Mouse (Mus musculus) stomach, embryonic 14.5 days (tissue): ENCODE results near the gene Smg1. TPM values are rescaled to one million over a fixed set of nuclear protein-coding genes. Genes with fewer than 3 reads are reported as not detected.

Experiments used
- ATAC-seq: fragments of 200-750 bp; cut with Nextera tagmentation; 2 replicates; pipeline ENCODE4 v1.8.0; 2017; ENCODE audit warnings: low read depth, moderate TSS enrichment; ENCODE audit not compliant: insufficient number of reproducible peaks, insufficient read depth, low FRiP score
- H3K27ac ChIP-seq: fragments of 300-500 bp; sonication (generic); 2 replicates; pipeline ENCODE4 v1.5.1; 2014; ENCODE audit warnings: mild to moderate bottlenecking, low read length, moderate library complexity, mixed read lengths
- H3K27me3 ChIP-seq: fragments of 300-500 bp; sonication (generic); 2 replicates; pipeline ENCODE4 v1.6.1; 2014; ENCODE audit warnings: low read length, control low read depth, mixed read lengths; ENCODE audit not compliant: control insufficient read depth, insufficient read depth
- H3K36me3 ChIP-seq: fragments of 300-500 bp; sonication (generic); 2 replicates; pipeline ENCODE4 v1.6.1; 2014; ENCODE audit warnings: mild to moderate bottlenecking, control low read depth, low read length, moderate library complexity, mixed read lengths; ENCODE audit not compliant: control insufficient read depth, insufficient read depth
- H3K4me1 ChIP-seq: fragments of 300-500 bp; sonication (generic); 2 replicates; pipeline ENCODE4 v1.6.1; 2014; ENCODE audit warnings: low read length, control low read depth, mixed read lengths; ENCODE audit not compliant: control insufficient read depth, insufficient read depth
- H3K4me2 ChIP-seq: fragments of 300-500 bp; sonication (generic); replicated peaks from 2 replicates; pipeline ENCODE4 v1.6.1; 2014; ENCODE audit warnings: low read depth, low read length, control low read depth
- H3K4me3 ChIP-seq: fragments of 300-500 bp; sonication (generic); 2 replicates; pipeline ENCODE4 v1.5.1; 2014; ENCODE audit warnings: low read depth, low read length, control low read depth
- H3K9ac ChIP-seq: fragments of 300-500 bp; sonication (generic); replicated peaks from 2 replicates; pipeline ENCODE4 v1.6.1; 2014; ENCODE audit warnings: low read depth, mild to moderate bottlenecking, control low read depth, low read length, moderate library complexity, mixed read lengths
- H3K9me3 ChIP-seq: fragments of 300-500 bp; sonication (generic); 2 replicates; pipeline ENCODE4 v1.6.1; 2016; ENCODE audit warnings: low read depth, low read length, control low read depth; ENCODE audit not compliant: control insufficient read depth
- WGBS: fragments of 180-500 bp; shearing (Covaris S2); extraction: QIAGEN DNeasy Blood & Tissue Kit; methylation state at CpG from one replicate; pipeline ENCODE4 v1.1.7; 2014; 5-methylcytosine and 5-hydroxymethylcytosine counted together
- polyA plus RNA-seq: library from polyadenylated mRNA; unstranded; fragments of >200 nt; fragmentation: Nextera tagmentation; extraction: Ambion mirVana; gene quantifications from 2 replicates; pipeline ENCODE4 v1.2.1, GENCODE M21; 2014

The Smg1 gene
- polyA plus RNA-seq, 1 experiment from 2014 or later: 41.6 TPM

GRCm38 (mm10) chr7:118274169-118274568 lies 30.7 kb upstream of the Smg1 start:
- no peak for ATAC-seq
- H3K36me3 ChIP-seq: no peaks in the 10 kb centered on the region
- H3K4me2 ChIP-seq: no peak overlapping the region
- H3K27ac ChIP-seq: no peak overlapping the region
- no peaks in the 10 kb centered on the region for H3K4me1 ChIP-seq
- WGBS: 75% methylated on average over 7 of the region's 7 CpGs
- no peak overlapping the region for H3K4me3 ChIP-seq
- no peaks in the 10 kb centered on the region for H3K9me3 ChIP-seq
- H3K27me3 ChIP-seq: no peaks in the 10 kb centered on the region
- no peak overlapping the region for H3K9ac ChIP-seq

DNA sequence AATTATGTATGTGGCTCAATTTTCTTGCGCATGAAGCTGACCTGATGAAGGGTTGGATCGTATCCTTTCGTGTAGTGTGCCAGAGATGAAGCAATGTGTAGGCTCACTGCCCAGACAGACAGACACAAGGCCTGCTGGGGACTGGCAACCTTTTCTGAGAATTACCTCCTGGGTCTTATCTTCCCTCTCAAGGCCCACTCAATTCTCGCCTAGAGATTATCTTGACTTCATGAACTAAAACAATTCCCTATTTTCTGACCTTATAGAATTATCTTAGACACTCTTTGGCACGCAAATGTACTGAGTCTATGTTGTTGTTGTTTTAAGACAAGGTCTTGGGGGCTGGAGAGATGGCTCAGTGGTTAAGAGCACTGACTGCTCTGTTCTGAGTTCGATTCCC lies 22.6 kb upstream of the Smg1 start:
- Histone ChIP-seq H3K4me3 (no peak overlapping the region), H3K4me1 (no peaks in the 10 kb centered on the region), H3K9me3 (no peaks in the 10 kb centered on the region), H3K36me3 (no peaks in the 10 kb centered on the region), H3K9ac (no peak overlapping the region), H3K27ac (no peak overlapping the region), H3K27me3 (no peaks in the 10 kb centered on the region), H3K4me2 (no peak overlapping the region)
- 92% methylated on average over 6 of the region's 6 CpGs for WGBS
- ATAC-seq: no peak

DNA sequence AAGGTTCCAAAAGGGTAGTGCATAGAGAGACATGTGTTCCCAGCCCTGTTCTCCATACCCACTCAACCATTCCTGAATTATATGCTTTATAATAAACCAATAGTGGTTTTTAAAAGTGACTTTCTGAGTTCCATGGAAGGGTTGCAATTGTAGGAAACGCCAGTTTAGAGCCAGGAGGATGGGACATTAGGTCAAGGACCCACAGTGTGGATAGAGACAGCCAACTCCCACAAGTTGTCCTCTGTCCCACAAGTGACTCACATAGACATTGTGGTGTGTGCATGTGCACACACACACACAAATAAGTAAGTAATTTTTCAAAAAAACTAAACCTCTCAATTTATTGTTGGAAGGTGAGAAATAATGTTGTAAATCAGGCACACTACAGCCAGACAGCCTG lies 20.1 kb upstream of the Smg1 start:
- WGBS: 76% methylated on average over 1 of the region's 1 CpGs
- Histone ChIP-seq H3K9ac (no peak overlapping the region), H3K9me3 (no peaks in the 10 kb centered on the region), H3K36me3 (no peaks in the 10 kb centered on the region), H3K27me3 (no peaks in the 10 kb centered on the region), H3K27ac (no peak overlapping the region), H3K4me1 (no peaks in the 10 kb centered on the region), H3K4me3 (no peak overlapping the region), H3K4me2 (no peak overlapping the region)
- no peak for ATAC-seq

DNA sequence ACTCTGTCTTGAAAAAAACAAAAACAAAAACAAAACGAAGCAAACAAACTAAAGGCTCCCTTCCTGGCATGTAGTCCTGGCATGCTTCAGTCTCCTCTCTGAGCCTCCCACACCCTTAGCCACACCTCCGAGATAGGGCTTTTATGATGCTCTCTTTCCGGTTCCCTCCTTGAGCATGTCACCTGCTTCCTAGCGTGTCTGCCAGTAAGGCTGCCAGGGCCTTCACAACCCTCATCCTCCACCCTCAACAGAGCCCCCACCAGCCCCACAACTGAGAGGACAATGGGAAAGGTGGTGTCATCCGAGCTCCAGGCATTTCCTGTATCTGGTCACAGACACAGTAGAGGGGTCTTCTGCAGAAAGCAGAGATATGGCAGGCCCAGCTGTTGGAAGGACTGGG lies 18.9 kb upstream of the Smg1 start:
- WGBS: 64% methylated on average over 5 of the region's 5 CpGs
- no peak for ATAC-seq
- no peaks in the 10 kb centered on the region for H3K27me3 ChIP-seq
- no peaks in the 10 kb centered on the region for H3K4me1 ChIP-seq
- H3K36me3 ChIP-seq: no peaks in the 10 kb centered on the region
- H3K9me3 ChIP-seq: no peaks in the 10 kb centered on the region
- H3K4me3 ChIP-seq: no peak overlapping the region
- H3K27ac ChIP-seq: no peak overlapping the region
- H3K9ac ChIP-seq: no peak overlapping the region
- no peak overlapping the region for H3K4me2 ChIP-seq

DNA sequence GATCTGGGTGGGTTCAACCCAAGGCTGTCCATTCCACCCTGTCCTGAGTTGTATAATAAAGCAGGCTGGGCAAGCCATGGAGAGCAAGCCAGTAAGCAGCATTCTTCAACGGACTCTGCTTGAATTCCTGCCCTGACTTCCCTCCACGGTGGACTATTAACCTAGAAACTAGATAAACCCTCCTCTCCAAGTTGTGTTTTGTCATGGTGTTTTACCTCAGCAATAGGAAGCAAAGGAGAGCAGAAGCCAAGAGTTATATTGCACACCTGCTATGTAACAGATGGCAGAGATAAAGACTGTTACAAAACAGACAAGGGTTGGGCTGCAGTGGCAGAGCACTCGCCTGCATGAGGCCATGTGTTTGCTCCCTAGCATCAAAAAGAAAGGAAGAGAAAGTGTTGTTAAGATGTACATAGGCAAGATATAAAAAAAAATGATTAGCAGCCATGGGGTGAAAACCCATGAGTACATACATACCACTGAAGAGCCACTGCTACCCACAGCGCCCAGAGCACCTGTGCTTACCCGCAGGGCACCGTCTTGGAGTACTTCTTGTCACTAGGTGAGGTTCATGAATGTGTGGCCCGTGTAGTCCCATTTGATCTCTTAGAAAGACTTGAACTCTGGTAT lies 16.3 kb upstream of the Smg1 start:
- Histone ChIP-seq H3K36me3 (no peaks in the 10 kb centered on the region), H3K4me1 (no peaks in the 10 kb centered on the region), H3K27me3 (no peaks in the 10 kb centered on the region), H3K4me2 (no peak overlapping the region), H3K9me3 (no peaks in the 10 kb centered on the region), H3K27ac (no peak overlapping the region), H3K9ac (no peak overlapping the region), H3K4me3 (no peak overlapping the region)
- no peak for ATAC-seq
- WGBS: 82% methylated on average over 7 of the region's 7 CpGs

DNA sequence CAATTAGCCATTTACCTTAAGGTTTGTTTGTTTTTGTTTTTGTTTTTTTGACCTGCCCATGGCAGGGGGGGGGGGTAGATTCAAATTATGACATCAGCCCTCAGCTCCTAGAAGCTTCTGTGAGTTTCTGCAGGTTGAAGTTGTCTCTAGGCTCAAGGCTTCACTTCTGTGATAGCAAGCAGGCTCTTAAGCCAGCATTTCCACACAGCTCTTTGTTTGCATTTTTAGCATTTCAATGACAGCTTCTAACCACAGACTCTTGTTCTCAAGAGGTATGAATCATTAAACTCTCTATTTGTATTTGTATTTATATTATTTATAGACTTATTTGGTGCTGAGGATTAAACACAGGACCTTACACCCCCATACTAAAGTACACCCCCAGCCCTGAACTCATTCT lies 15.0 kb upstream of the Smg1 start:
- Histone ChIP-seq H3K9me3 (no peaks in the 10 kb centered on the region), H3K4me3 (no peak overlapping the region), H3K36me3 (no peaks in the 10 kb centered on the region), H3K4me1 (no peaks in the 10 kb centered on the region), H3K27ac (no peak overlapping the region), H3K27me3 (no peaks in the 10 kb centered on the region), H3K4me2 (no peak overlapping the region), H3K9ac (no peak overlapping the region)
- ATAC-seq: no peak

DNA sequence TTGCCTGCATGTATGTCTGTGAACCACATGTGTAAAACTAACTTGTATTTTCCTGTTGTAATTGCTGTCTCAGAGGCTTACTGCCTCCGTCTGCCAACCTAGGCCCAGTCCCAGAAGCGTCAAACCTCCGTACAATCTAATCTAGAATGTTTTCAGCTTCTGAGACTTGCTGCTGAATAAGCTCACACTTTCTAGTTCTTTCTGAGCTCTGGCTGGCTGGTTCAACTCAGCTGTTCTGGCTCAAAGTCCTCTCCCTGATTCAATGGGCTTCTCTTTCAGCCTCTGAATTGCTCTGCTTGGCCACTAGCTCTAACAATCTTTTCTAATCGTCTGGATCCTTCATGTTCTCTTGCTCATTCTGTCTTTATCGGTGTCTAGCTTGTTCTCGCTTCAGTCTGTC lies 13.3 kb upstream of the Smg1 start:
- no peak overlapping the region for H3K27ac ChIP-seq
- no peak overlapping the region for H3K9ac ChIP-seq
- 0 out of 2 replicates have a peak, but pooled peaks cover 5% of the 10 kb centered on the region for H3K4me1 ChIP-seq
- H3K4me2 ChIP-seq: no peak overlapping the region
- ATAC-seq: no peak
- WGBS: 87% methylated on average over 6 of the region's 6 CpGs
- no peak overlapping the region for H3K4me3 ChIP-seq
- H3K27me3 ChIP-seq: no peaks in the 10 kb centered on the region
- no peaks in the 10 kb centered on the region for H3K9me3 ChIP-seq
- no peaks in the 10 kb centered on the region for H3K36me3 ChIP-seq

- Histone ChIP-seq H3K9me3 (no peaks in the 10 kb centered on the region), H3K4me3 (no peak overlapping the region), H3K4me2 (no peak overlapping the region), H3K27ac (no peak overlapping the region), H3K4me1 (0 out of 2 replicates have a peak, but pooled peaks cover 5% of the 10 kb centered on the region), H3K27me3 (no peaks in the 10 kb centered on the region), H3K36me3 (no peaks in the 10 kb centered on the region), H3K9ac (no peak overlapping the region)
- WGBS: 70% methylated on average over 8 of the region's 8 CpGs
- no peak for ATAC-seq
Observed at GRCm38 (mm10) chr7:118254460-118254859, 11.0 kb upstream of the Smg1 start.

DNA sequence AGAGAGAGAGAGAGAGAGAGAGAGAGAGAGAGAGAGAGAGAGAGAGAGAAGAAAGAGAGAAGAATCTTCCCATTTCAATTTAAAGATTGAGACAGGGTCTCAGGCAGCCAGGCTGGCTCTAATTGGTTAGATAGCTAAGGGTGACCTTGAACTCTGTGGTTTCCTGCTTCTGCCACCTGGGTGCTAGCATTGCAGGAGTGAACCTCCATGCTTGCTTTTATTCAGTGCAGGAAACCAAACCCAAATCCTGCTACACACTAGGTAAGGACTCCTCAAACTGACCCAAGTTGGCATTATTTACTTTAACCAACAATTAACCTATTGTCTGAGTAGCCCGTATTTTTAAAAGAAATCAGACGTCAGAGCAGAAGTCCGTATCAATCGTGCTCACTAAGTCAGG lies 10.5 kb upstream of the Smg1 start:
- Histone ChIP-seq H3K27me3 (no peaks in the 10 kb centered on the region), H3K27ac (no peak overlapping the region), H3K9me3 (no peaks in the 10 kb centered on the region), H3K4me3 (no peak overlapping the region), H3K9ac (no peak overlapping the region), H3K4me1 (0 out of 2 replicates have a peak, but pooled peaks cover 5% of the 10 kb centered on the region), H3K4me2 (no peak overlapping the region), H3K36me3 (no peaks in the 10 kb centered on the region)
- WGBS: 51% methylated on average over 4 of the region's 4 CpGs
- ATAC-seq: no peak
